Mouse (Mus musculus): ENCODE measurements around the gene Dennd1a. TPM values are rescaled to one million over a fixed set of nuclear protein-coding genes. Genes with fewer than 3 reads are reported as not detected.
"Not testable (repeated sequence)": the region's sequence is repeated elsewhere in the genome, so short reads cannot be mapped to it uniquely, and the experiment has no call there.

Dennd1a gene
- polyA plus RNA-seq, 1 experiment: 11.9 TPM

DNA sequence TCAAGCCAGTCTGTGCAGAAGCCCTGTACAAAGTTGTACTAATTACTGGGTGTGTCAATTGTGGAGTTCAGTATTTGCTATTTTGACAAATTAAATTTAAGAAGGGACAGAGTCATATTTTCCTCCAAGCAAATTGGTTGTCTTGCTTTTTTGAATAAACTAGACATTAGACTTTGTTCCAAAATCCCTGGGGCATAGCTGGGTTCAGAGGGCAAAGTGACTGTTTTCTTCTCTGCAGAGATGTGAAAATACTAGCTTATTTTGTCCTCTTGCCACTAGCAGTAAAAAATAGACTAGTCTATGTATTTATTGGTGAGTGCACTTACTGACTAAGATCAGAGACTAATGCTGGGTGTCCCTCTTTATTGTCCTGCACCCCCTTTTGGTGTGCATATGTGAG, 345.4 kb downstream of the Dennd1a start:
- Histone ChIP-seq H3K36me3 (ENCODE audit: control insufficient read depth, insufficient read depth, low read length, poor library complexity, severe bottlenecking) (no peaks in the 10 kb centered on the region), H3K4me3 (ENCODE audit: low read depth, low read length) (no peak overlapping the region), H3K4me1 (ENCODE audit: control insufficient read depth, insufficient read depth, low read length) (no peaks in the 10 kb centered on the region), H3K27ac (ENCODE audit: insufficient read depth, low read length) (no peak overlapping the region), H3K9ac (ENCODE audit: low read depth, poor library complexity, severe bottlenecking) (no peak overlapping the region), H3K27me3 (ENCODE audit: control insufficient read depth, insufficient read depth, low read length, poor library complexity, severe bottlenecking) (no peaks in the 10 kb centered on the region), H3K9me3 (replicated peaks; ENCODE audit: control insufficient read depth, insufficient read depth, low read length, poor library complexity, severe bottlenecking) (no peaks in the 10 kb centered on the region)
- TF ChIP-seq POLR2A (IDR thresholded peaks at IDR 0.05; ENCODE audit: insufficient read depth, low read length): no peak
- TF ChIP-seq CTCF (IDR thresholded peaks at IDR 0.05; ENCODE audit: low read depth, low read length): no peak
- TF ChIP-seq EP300 (IDR thresholded peaks at IDR 0.05; ENCODE audit: insufficient read depth, low read depth, low read length): no peak

DNA sequence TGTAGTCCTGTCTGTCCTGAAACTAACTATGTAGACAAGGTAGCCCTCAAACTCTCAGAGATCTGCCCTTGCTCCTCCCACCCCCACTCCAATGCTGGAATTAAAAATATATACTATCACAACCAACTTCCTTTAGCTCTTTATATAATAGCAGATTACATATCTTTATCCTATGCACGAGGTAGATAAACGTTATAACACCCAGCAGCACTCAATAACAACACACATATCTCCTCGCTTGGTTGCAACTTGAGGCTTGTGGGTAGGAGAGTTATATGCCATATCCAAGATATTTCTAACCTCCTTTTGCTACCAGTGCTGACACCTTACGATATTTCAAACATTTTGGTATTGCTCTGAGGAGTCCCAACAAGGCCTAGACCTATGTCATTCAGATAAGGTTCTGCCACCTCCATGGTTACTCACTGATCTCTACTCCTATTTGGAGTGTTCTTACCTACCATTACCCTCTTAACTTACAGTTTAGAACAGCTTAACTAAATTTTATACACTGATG, 346.3 kb downstream of the Dennd1a start:
- no peaks in the 10 kb centered on the region for H3K4me1 ChIP-seq (ENCODE audit: control insufficient read depth, insufficient read depth, low read length)
- H3K9me3 ChIP-seq (replicated peaks; ENCODE audit: control insufficient read depth, insufficient read depth, low read length, poor library complexity, severe bottlenecking): no peaks in the 10 kb centered on the region
- TF ChIP-seq EP300 (IDR thresholded peaks at IDR 0.05; ENCODE audit: insufficient read depth, low read depth, low read length) (no peak), POLR2A (IDR thresholded peaks at IDR 0.05; ENCODE audit: insufficient read depth, low read length) (no peak), CTCF (IDR thresholded peaks at IDR 0.05; ENCODE audit: low read depth, low read length) (no peak)
- H3K27me3 ChIP-seq (ENCODE audit: control insufficient read depth, insufficient read depth, low read length, poor library complexity, severe bottlenecking): no peaks in the 10 kb centered on the region
- no peak overlapping the region for H3K27ac ChIP-seq (ENCODE audit: insufficient read depth, low read length)
- no peak overlapping the region for H3K9ac ChIP-seq (ENCODE audit: low read depth, poor library complexity, severe bottlenecking)
- H3K4me3 ChIP-seq (ENCODE audit: low read depth, low read length): no peak overlapping the region
- no peaks in the 10 kb centered on the region for H3K36me3 ChIP-seq (ENCODE audit: control insufficient read depth, insufficient read depth, low read length, poor library complexity, severe bottlenecking)

DNA sequence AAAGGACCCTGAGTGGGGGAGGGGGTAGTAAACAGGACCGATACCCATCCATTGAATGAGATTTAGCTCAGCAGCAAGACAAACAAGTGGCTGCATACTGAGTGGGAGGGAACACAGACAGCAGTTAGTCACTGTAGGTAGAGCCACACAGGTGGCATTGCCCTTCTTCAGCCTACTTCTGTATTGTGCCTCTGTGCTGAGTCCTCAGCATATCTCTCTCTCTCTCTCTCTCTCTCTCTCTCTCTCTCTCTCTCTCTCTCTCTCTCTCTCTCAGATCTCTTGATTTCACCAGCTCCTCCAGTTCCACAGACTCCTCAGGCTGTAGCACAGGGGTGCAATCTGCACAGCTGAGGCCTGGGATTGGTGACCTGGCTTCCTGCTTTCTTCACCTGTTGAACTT, 347.2 kb downstream of the Dennd1a start:
- Histone ChIP-seq H3K27ac (ENCODE audit: insufficient read depth, low read length) (no peak overlapping the region), H3K27me3 (ENCODE audit: control insufficient read depth, insufficient read depth, low read length, poor library complexity, severe bottlenecking) (no peaks in the 10 kb centered on the region), H3K4me3 (ENCODE audit: low read depth, low read length) (no peak overlapping the region), H3K4me1 (ENCODE audit: control insufficient read depth, insufficient read depth, low read length) (no peaks in the 10 kb centered on the region), H3K36me3 (ENCODE audit: control insufficient read depth, insufficient read depth, low read length, poor library complexity, severe bottlenecking) (no peaks in the 10 kb centered on the region), H3K9ac (ENCODE audit: low read depth, poor library complexity, severe bottlenecking) (no peak overlapping the region), H3K9me3 (replicated peaks; ENCODE audit: control insufficient read depth, insufficient read depth, low read length, poor library complexity, severe bottlenecking) (no peaks in the 10 kb centered on the region)
- TF ChIP-seq EP300 (IDR thresholded peaks at IDR 0.05; ENCODE audit: insufficient read depth, low read depth, low read length): no peak

DNA sequence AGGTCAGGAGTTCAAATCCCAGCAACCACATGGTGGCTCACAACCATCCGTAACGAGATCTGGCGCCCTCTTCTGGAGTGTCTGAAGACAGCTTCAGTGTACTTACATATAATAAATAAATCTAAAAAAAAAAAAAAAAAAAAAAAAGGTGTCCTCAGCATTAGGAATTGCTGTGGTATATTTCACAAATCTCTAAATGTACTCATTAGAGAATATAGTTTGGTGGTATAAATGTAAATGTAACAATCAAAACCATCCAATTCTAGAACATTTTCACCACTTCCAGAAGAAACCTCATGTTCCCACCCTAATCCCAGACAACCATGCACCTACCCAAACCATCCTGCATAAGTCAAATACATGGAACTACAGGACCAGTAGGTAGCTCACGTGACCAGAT, 350.3 kb downstream of the Dennd1a start:
- H3K4me3 ChIP-seq (ENCODE audit: low read depth, low read length); H3K27ac ChIP-seq (ENCODE audit: insufficient read depth, low read length); H3K4me1 ChIP-seq (ENCODE audit: control insufficient read depth, insufficient read depth, low read length): not testable (repeated sequence)

DNA sequence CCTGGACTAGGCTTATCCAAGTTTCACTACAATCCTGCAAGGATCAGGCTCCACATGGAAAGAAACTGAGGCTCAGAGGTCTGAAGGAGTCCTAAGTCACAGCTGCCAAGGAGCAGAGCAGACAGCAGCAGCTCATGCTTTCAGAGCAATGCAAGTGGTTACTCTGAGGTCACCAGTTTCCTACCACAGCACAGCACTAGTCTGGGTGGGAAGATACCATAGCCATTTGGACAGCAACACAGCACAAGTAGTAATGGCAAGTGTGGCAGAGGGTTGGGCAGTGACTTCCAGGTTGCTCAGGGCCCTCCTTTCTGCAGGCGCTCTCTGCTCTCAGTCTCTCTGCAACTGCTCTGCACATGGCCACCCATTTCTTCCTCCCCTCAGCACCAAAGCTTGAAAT, 354.9 kb downstream of the Dennd1a start:
- Histone ChIP-seq H3K27ac (ENCODE audit: insufficient read depth, low read length) (no peak overlapping the region), H3K36me3 (ENCODE audit: control insufficient read depth, insufficient read depth, low read length, poor library complexity, severe bottlenecking) (no peaks in the 10 kb centered on the region), H3K9me3 (replicated peaks; ENCODE audit: control insufficient read depth, insufficient read depth, low read length, poor library complexity, severe bottlenecking) (no peaks in the 10 kb centered on the region), H3K27me3 (ENCODE audit: control insufficient read depth, insufficient read depth, low read length, poor library complexity, severe bottlenecking) (no peaks in the 10 kb centered on the region), H3K9ac (ENCODE audit: low read depth, poor library complexity, severe bottlenecking) (no peak overlapping the region), H3K4me3 (ENCODE audit: low read depth, low read length) (no peak overlapping the region), H3K4me1 (ENCODE audit: control insufficient read depth, insufficient read depth, low read length) (no peaks in the 10 kb centered on the region)
- TF ChIP-seq CTCF (IDR thresholded peaks at IDR 0.05; ENCODE audit: low read depth, low read length) (no peak), POLR2A (IDR thresholded peaks at IDR 0.05; ENCODE audit: insufficient read depth, low read length) (no peak), EP300 (IDR thresholded peaks at IDR 0.05; ENCODE audit: insufficient read depth, low read depth, low read length) (no peak)

More for the DNA sequence above, 350.3 kb downstream of the Dennd1a start:
- not testable (repeated sequence) for H3K27me3 ChIP-seq (ENCODE audit: control insufficient read depth, insufficient read depth, low read length, poor library complexity, severe bottlenecking); H3K9me3 ChIP-seq (replicated peaks; ENCODE audit: control insufficient read depth, insufficient read depth, low read length, poor library complexity, severe bottlenecking); H3K36me3 ChIP-seq (ENCODE audit: control insufficient read depth, insufficient read depth, low read length, poor library complexity, severe bottlenecking); H3K9ac ChIP-seq (ENCODE audit: low read depth, poor library complexity, severe bottlenecking)

DNA sequence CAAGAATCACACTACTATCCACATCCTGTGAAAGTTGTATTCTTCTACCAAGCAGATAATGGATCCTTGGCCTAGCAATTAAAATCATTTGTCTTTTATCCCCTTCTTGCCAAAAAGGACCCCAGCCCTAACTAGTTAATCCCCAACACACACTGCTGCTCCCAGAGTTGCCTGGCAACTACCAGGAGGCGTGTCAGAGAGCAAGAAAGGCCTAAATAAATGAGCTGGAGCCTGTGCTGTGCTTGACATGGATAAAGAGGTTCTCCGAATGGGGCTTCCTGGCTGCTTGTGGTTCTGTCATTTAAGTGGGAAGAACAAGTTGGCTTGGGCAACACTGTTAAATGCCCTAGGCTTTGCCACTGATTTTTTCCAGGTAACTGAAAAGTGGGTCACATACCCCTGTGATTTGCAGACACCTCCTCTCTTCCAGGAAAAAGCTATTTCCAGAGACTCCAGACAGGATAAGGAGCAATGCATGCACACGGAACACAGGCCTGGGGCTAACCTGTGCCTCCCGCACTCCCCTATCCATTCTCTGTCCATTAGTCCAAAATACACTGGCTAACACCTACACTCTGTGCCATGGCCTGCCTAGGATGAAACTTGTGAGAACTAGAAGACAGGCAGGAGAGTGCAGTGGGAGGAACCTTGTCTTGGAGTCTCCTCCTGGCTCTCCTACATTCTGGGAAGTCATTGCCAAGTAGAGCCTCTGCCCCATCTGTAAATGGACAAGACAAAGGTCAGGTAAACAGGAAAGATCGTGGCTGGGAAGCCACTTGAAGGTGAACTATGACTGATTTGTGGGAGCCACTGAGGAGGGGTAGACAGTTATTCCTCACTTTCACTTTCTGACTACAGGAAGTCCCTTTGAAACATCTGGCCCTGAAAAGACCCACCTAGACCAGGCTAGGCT, 355.9 kb downstream of the Dennd1a start:
- no peaks in the 10 kb centered on the region for H3K27me3 ChIP-seq (ENCODE audit: control insufficient read depth, insufficient read depth, low read length, poor library complexity, severe bottlenecking)
- H3K27ac ChIP-seq (ENCODE audit: insufficient read depth, low read length): no peak overlapping the region
- H3K9ac ChIP-seq (ENCODE audit: low read depth, poor library complexity, severe bottlenecking): no peak overlapping the region
- H3K4me3 ChIP-seq (ENCODE audit: low read depth, low read length): no peak overlapping the region
- H3K36me3 ChIP-seq (ENCODE audit: control insufficient read depth, insufficient read depth, low read length, poor library complexity, severe bottlenecking): no peaks in the 10 kb centered on the region
- H3K9me3 ChIP-seq (replicated peaks; ENCODE audit: control insufficient read depth, insufficient read depth, low read length, poor library complexity, severe bottlenecking): no peaks in the 10 kb centered on the region
- TF ChIP-seq CTCF (IDR thresholded peaks at IDR 0.05; ENCODE audit: low read depth, low read length): no peak
- no peak for TF ChIP-seq POLR2A (IDR thresholded peaks at IDR 0.05; ENCODE audit: insufficient read depth, low read length)
- TF ChIP-seq EP300 (IDR thresholded peaks at IDR 0.05; ENCODE audit: insufficient read depth, low read depth, low read length): no peak
- H3K4me1 ChIP-seq (ENCODE audit: control insufficient read depth, insufficient read depth, low read length): no peaks in the 10 kb centered on the region

All from ES-Bruce4 (cell line).